Mouse (Mus musculus): ENCODE measurements around the gene Otop2. TPM values are rescaled to one million over a fixed set of nuclear protein-coding genes. Genes with fewer than 3 reads are reported as not detected.

Otop2 gene
- polyA plus RNA-seq, 2 experiments: not detected

- no peak overlapping the region for H3K4me2 ChIP-seq (ENCODE audit: low read depth)
Observed at GRCm38 (mm10) chr11:115264862-115265668, 41.9 kb upstream of the Otop2 start.

GRCm38 (mm10) chr11:115265771-115266399 is 41.1 kb upstream of the Otop2 start:
- TF ChIP-seq CTCF (IDR thresholded peaks at IDR 0.05; ENCODE audit: low read depth): no peak
- no peak for TF ChIP-seq EP300 (IDR thresholded peaks at IDR 0.05; ENCODE audit: low read depth)
- DNase-seq (ENCODE audit: low read depth in 3 of 3, low spot score in 3 of 3) (no peak), ATAC-seq (ENCODE audit: insufficient read depth) (no peak)
- Histone ChIP-seq H3K4me3 (ENCODE audit: insufficient read depth in 1 of 2, low read depth in 2 of 2, low read length in 2 of 2) (no peak overlapping the region), H3K9me3 (ENCODE audit: control insufficient read depth, low read length) (no peaks in the 10 kb centered on the region), H3K4me2 (ENCODE audit: low read depth) (no peak overlapping the region), H3K4me1 (replicated peaks; ENCODE audit: control insufficient read depth in 2 of 2, insufficient read depth in 2 of 2, low read length in 1 of 2) (no peaks in the 10 kb centered on the region), H3K27ac (no peak overlapping the region), H3K9ac (replicated peaks) (no peak overlapping the region), H3K27me3 (ENCODE audit: control insufficient read depth, insufficient read depth, low read length) (peaks cover 45% of the 10 kb centered on the region), H3K36me3 (replicated peaks; ENCODE audit: control insufficient read depth, insufficient read depth, low read depth) (no peaks in the 10 kb centered on the region)
- 3% methylated on average over 20 of the region's 20 CpGs for WGBS (ENCODE audit: insufficient replicate concordance)

More at GRCm38 (mm10) chr11:115264862-115265668, 41.9 kb upstream of the Otop2 start:
- ATAC-seq (ENCODE audit: insufficient read depth) (no peak), DNase-seq (ENCODE audit: low read depth in 3 of 3, low spot score in 3 of 3) (no peak)
- no peak overlapping the region for H3K27ac ChIP-seq
- H3K4me3 ChIP-seq (ENCODE audit: insufficient read depth in 1 of 2, low read depth in 2 of 2, low read length in 2 of 2): no peak overlapping the region
- H3K27me3 ChIP-seq (ENCODE audit: control insufficient read depth, insufficient read depth, low read length): peaks cover 45% of the 10 kb centered on the region
- H3K9me3 ChIP-seq (ENCODE audit: control insufficient read depth, low read length): no peaks in the 10 kb centered on the region
- TF ChIP-seq EP300 (IDR thresholded peaks at IDR 0.05; ENCODE audit: low read depth) (no peak), CTCF (IDR thresholded peaks at IDR 0.05; ENCODE audit: low read depth) (peak; percentile 61)
- H3K4me1 ChIP-seq (replicated peaks; ENCODE audit: control insufficient read depth in 2 of 2, insufficient read depth in 2 of 2, low read length in 1 of 2): no peaks in the 10 kb centered on the region
- WGBS (ENCODE audit: insufficient replicate concordance): 7% methylated on average over 39 of the region's 39 CpGs
- no peak overlapping the region for H3K9ac ChIP-seq (replicated peaks)
- H3K36me3 ChIP-seq (replicated peaks; ENCODE audit: control insufficient read depth, insufficient read depth, low read depth): no peaks in the 10 kb centered on the region

- Histone ChIP-seq H3K9ac (replicated peaks) (no peak overlapping the region), H3K4me2 (ENCODE audit: low read depth) (peak overlapping the region; percentile 31; the same call in 1 of the 2 replicates), H3K9me3 (ENCODE audit: control insufficient read depth, low read length) (no peaks in the 10 kb centered on the region), H3K27me3 (ENCODE audit: control insufficient read depth, insufficient read depth, low read length) (peaks cover 45% of the 10 kb centered on the region), H3K4me3 (ENCODE audit: insufficient read depth in 1 of 2, low read depth in 2 of 2, low read length in 2 of 2) (0 out of 4 replicates have a peak overlapping the region, but pooled peaks of 1 of the 2 experiments have one; percentile 1), H3K36me3 (replicated peaks; ENCODE audit: control insufficient read depth, insufficient read depth, low read depth) (no peaks in the 10 kb centered on the region), H3K4me1 (replicated peaks; ENCODE audit: control insufficient read depth in 2 of 2, insufficient read depth in 2 of 2, low read length in 1 of 2) (no peaks in the 10 kb centered on the region), H3K27ac (no peak overlapping the region)
- ATAC-seq (ENCODE audit: insufficient read depth) (no peak), DNase-seq (ENCODE audit: low read depth in 3 of 3, low spot score in 3 of 3) (no peak)
- WGBS (ENCODE audit: insufficient replicate concordance): 4% methylated on average over 22 of the region's 22 CpGs
- TF ChIP-seq CTCF (IDR thresholded peaks at IDR 0.05; ENCODE audit: low read depth): no peak
- no peak for TF ChIP-seq EP300 (IDR thresholded peaks at IDR 0.05; ENCODE audit: low read depth)
Observed at GRCm38 (mm10) chr11:115266400-115266778, 40.6 kb upstream of the Otop2 start.

- ATAC-seq (ENCODE audit: insufficient read depth): no peak
- TF ChIP-seq EP300 (IDR thresholded peaks at IDR 0.05; ENCODE audit: low read depth) (no peak), CTCF (IDR thresholded peaks at IDR 0.05; ENCODE audit: low read depth) (no peak)
- WGBS (ENCODE audit: insufficient replicate concordance): 9% methylated on average over 31 of the region's 50 CpGs
- Histone ChIP-seq H3K9ac (replicated peaks) (no peak within 1 kb of the TSS), H3K4me1 (replicated peaks; ENCODE audit: control insufficient read depth in 2 of 2, insufficient read depth in 2 of 2, low read length in 1 of 2) (no peaks in the 10 kb centered on the region), H3K27ac (no peak within 1 kb of the TSS), H3K4me3 (ENCODE audit: insufficient read depth in 1 of 2, low read depth in 2 of 2, low read length in 2 of 2) (peak within 1 kb of the TSS in 1 of 2 experiments; percentile 1; a peak in 1 of 4 replicates), H3K9me3 (ENCODE audit: control insufficient read depth, low read length) (no peaks in the 10 kb centered on the region), H3K27me3 (ENCODE audit: control insufficient read depth, insufficient read depth, low read length) (peaks cover 44% of the 10 kb centered on the region), H3K36me3 (replicated peaks; ENCODE audit: control insufficient read depth, insufficient read depth, low read depth) (no peaks in the 10 kb centered on the region), H3K4me2 (ENCODE audit: low read depth) (peak within 1 kb of the TSS; percentile 31; the same call in 1 of the 2 replicates)
- no peak for DNase-seq (ENCODE audit: low read depth in 3 of 3, low spot score in 3 of 3)
Observed at GRCm38 (mm10) chr11:115267061-115267883, 39.7 kb upstream of the Otop2 start, which contains the start of gene Grin2c. Gene Grin2c (minus strand): TSS chr11:115267243.
